Mouse (Mus musculus): ENCODE measurements around the gene Lpar5.

The Lpar5 gene

GRCm38 (mm10) chr6:125082801-125083386, 15.2 kb downstream of the Lpar5 start:
- in situ Hi-C loops (cut with MboI): loop anchor here (5.0 kb wide), 1 partner anchor 36 kb away; the partner anchor contains the start of gene Acrbp

- in situ Hi-C loops (cut with MboI): loop anchor here (5.0 kb wide), 1 partner anchor 37 kb away; the partner anchor contains the start of gene Acrbp
These were observed 16.7 kb downstream of the Lpar5 start for GRCm38 (mm10) chr6:125084424-125084823.

GRCm38 (mm10) chr6:125087937-125088336, 20.2 kb downstream of the Lpar5 start:
- in situ Hi-C loops (cut with MboI): no loop called here

- in situ Hi-C loops (cut with MboI): no loop called here
These were observed 21.0 kb downstream of the Lpar5 start for GRCm38 (mm10) chr6:125088561-125089321.

- in situ Hi-C loops (cut with MboI): no loop called here
These were observed 22.0 kb downstream of the Lpar5 start for GRCm38 (mm10) chr6:125089521-125090321.

GRCm38 (mm10) chr6:125090341-125091085, 22.8 kb downstream of the Lpar5 start:
- in situ Hi-C loops (cut with MboI): no loop called here

GRCm38 (mm10) chr6:125092372-125092771, 24.7 kb downstream of the Lpar5 start:
- in situ Hi-C loops (cut with MboI): no loop called here

- in situ Hi-C loops (cut with MboI): no loop called here
These were observed 27.1 kb downstream of the Lpar5 start for GRCm38 (mm10) chr6:125094843-125095242.

GRCm38 (mm10) chr6:125095391-125096278, 27.9 kb downstream of the Lpar5 start, which contains the start of gene Chd4:
TSS of gene Chd4 (plus strand) at chr6:125095981.
- in situ Hi-C loops (cut with MboI): no loop called here

GRCm38 (mm10) chr6:125096279-125096596, 28.5 kb downstream of the Lpar5 start:
- in situ Hi-C loops (cut with MboI): no loop called here

GRCm38 (mm10) chr6:125096597-125097345, 29.1 kb downstream of the Lpar5 start:
- in situ Hi-C loops (cut with MboI): no loop called here

GRCm38 (mm10) chr6:125097346-125097689, 29.6 kb downstream of the Lpar5 start:
- in situ Hi-C loops (cut with MboI): no loop called here

- in situ Hi-C loops (cut with MboI): no loop called here
These were observed 30.2 kb downstream of the Lpar5 start for GRCm38 (mm10) chr6:125097951-125098350.

GRCm38 (mm10) chr6:125098513-125098912, 30.8 kb downstream of the Lpar5 start:
- in situ Hi-C loops (cut with MboI): no loop called here

GRCm38 (mm10) chr6:125099421-125099971, 31.8 kb downstream of the Lpar5 start:
- in situ Hi-C loops (cut with MboI): no loop called here

- in situ Hi-C loops (cut with MboI): no loop called here
These were observed 33.7 kb downstream of the Lpar5 start for GRCm38 (mm10) chr6:125101444-125101843.

GRCm38 (mm10) chr6:125104223-125104622, 36.5 kb downstream of the Lpar5 start:
- in situ Hi-C loops (cut with MboI): no loop called here

GRCm38 (mm10) chr6:125107705-125108104, 40.0 kb downstream of the Lpar5 start:
- in situ Hi-C loops (cut with MboI): no loop called here

GRCm38 (mm10) chr6:125109371-125109770, 41.7 kb downstream of the Lpar5 start:
- in situ Hi-C loops (cut with MboI): no loop called here

- in situ Hi-C loops (cut with MboI): no loop called here
These were observed 43.2 kb downstream of the Lpar5 start for GRCm38 (mm10) chr6:125110927-125111326.

All from mature B cell (primary cell).